Mouse (Mus musculus): ENCODE data around the gene Gja3. TPM values are rescaled to one million over a fixed set of nuclear protein-coding genes. Genes with fewer than 3 reads are reported as not detected.
"Not testable (repeated sequence)": the region's sequence is repeated elsewhere in the genome, so short reads cannot be mapped to it uniquely, and the experiment has no call there.

Gja3 gene
- total RNA-seq, 2 experiments from 2014 or later, result not detected

- no peak for ATAC-seq (replicated peaks; ENCODE audit: poor library complexity, severe bottlenecking)
Measured at GRCm38 (mm10) chr14:57041439-57041838, 16.5 kb downstream of the Gja3 start.

- no peak for ATAC-seq (replicated peaks; ENCODE audit: poor library complexity, severe bottlenecking)
Measured at GRCm38 (mm10) chr14:57034926-57035498, 22.9 kb downstream of the Gja3 start.

DNA sequence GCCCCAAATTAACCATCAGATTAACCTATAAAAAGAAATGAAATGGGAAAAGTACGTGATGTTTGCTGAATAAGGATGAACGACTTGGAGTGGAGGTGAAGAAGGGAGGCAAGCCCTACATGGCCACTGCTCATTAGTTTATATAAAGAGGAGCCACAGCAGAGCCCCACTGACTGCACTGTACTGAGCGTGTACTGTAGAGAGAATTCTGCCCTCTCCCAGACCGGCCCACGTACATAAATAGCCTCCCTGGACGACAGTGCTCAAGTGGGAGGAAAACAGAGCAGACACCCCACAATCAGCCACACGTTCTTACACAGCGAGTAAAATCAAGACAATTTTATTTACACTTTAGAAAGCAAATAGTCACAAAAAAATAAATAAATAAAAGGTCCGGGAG, 23.8 kb downstream of the Gja3 start:
- ATAC-seq (replicated peaks; ENCODE audit: poor library complexity, severe bottlenecking), result no peak

- no peak for ATAC-seq (replicated peaks; ENCODE audit: poor library complexity, severe bottlenecking)
Measured at GRCm38 (mm10) chr14:57032850-57033249, 25.1 kb downstream of the Gja3 start.

- ATAC-seq (replicated peaks; ENCODE audit: poor library complexity, severe bottlenecking), result no peak
Measured at GRCm38 (mm10) chr14:57018436-57018835, 39.5 kb downstream of the Gja3 start.

- ATAC-seq (replicated peaks; ENCODE audit: poor library complexity, severe bottlenecking), result not testable (repeated sequence)
Measured at GRCm38 (mm10) chr14:57016806-57017205, 41.1 kb downstream of the Gja3 start.

GRCm38 (mm10) chr14:56988621-56989020, 69.3 kb downstream of the Gja3 start:
- no peak for ATAC-seq (replicated peaks; ENCODE audit: poor library complexity, severe bottlenecking)

Other genes starting within 250 kb of the Gja3 start
- gene Zmym5, start 246.4 kb downstream of the Gja3 start, total RNA-seq (2014; fragmentation: Nextera tagmentation), result 13.8 and 19.3 TPM in 2 replicates
- 14.6 and 17.2 TPM in 2 replicates for gene Zmym5, start 246.4 kb downstream of the Gja3 start, total RNA-seq (2017)
- 58.6 and 64.5 TPM in 2 replicates for gene Zmym2, start 171.4 kb downstream of the Gja3 start, total RNA-seq (2014; fragmentation: Nextera tagmentation)
- 31.7 and 33.8 TPM in 2 replicates for gene Zmym2, start 171.4 kb downstream of the Gja3 start, total RNA-seq (2017)
- not detected in 2 replicates for gene Gjb2, start 46.6 kb upstream of the Gja3 start, total RNA-seq (2014; fragmentation: Nextera tagmentation)
- not detected in 2 replicates for gene Gjb2, start 46.6 kb upstream of the Gja3 start, total RNA-seq (2017)
- not detected in 2 replicates for gene Gm4491, start 57.8 kb upstream of the Gja3 start, total RNA-seq (2014; fragmentation: Nextera tagmentation)
- not detected in 2 replicates for gene Gm4491, start 57.8 kb upstream of the Gja3 start, total RNA-seq (2017)
- not detected in 2 replicates for gene Gjb6, start 75.5 kb upstream of the Gja3 start, total RNA-seq (2014; fragmentation: Nextera tagmentation)
- gene Gjb6, start 75.5 kb upstream of the Gja3 start, total RNA-seq (2017), result not detected in 2 replicates